Mouse (Mus musculus): ENCODE results near the gene Tmbim6.

GRCm38 (mm10) chr15:99420521-99421014, 27.9 kb downstream of the Tmbim6 start:
- TF ChIP-seq CTCF (IDR thresholded peaks at IDR 0.05; ENCODE audit: extremely low read depth, insufficient read length, insufficient replicate concordance, low read depth, low read length) (no peak), POLR2A (IDR thresholded peaks at IDR 0.05; ENCODE audit: low read depth, low read length) (no peak)

All from small intestine, adult 2 months (tissue).